Mouse (Mus musculus) liver, embryonic 14.5 days (tissue): Measurements from ENCODE around the gene Rps27rt. TPM values are rescaled to one million over a fixed set of nuclear protein-coding genes. Genes with fewer than 3 reads are reported as not detected.
A peak's percentile ranks its signal among the peaks of the same experiment; 100 is the strongest.

Source experiments
- ATAC-seq: fragments of 200-750 bp; cut with Nextera tagmentation; 2 replicates; pipeline ENCODE4 v1.8.0; 2017; ENCODE audit warnings: moderate number of reproducible peaks, mild to moderate bottlenecking, moderate library complexity; ENCODE audit not compliant: insufficient read depth
- DNase-seq, 3 experiments: peaks; one replicate each; pipeline ENCODE4 v3.0.0-alpha.2; 2012 to 2013; ENCODE audit warnings: low read depth in 3 of 3, low spot score in 3 of 3
- H3K27ac ChIP-seq: fragments of 300-500 bp; sonication (generic); 2 replicates; pipeline ENCODE4 v1.5.1; 2014; ENCODE audit warnings: moderate library complexity, mild to moderate bottlenecking, control low read depth, inconsistent platforms
- H3K27me3 ChIP-seq: fragments of 300-500 bp; sonication (generic); 2 replicates; pipeline ENCODE4 v1.6.1; 2014; ENCODE audit warnings: mild to moderate bottlenecking, low read length, moderate library complexity; ENCODE audit not compliant: control insufficient read depth, insufficient read depth
- H3K36me3 ChIP-seq: fragments of 300-500 bp; sonication (generic); replicated peaks from 2 replicates; pipeline ENCODE4 v1.6.1; 2014; ENCODE audit warnings: low read depth; ENCODE audit not compliant: control insufficient read depth, insufficient read depth
- H3K4me1 ChIP-seq, 2 experiments: fragments of 200-500 bp in 1 of 2; fragments of 300-500 bp in 1 of 2; sonication (generic) in 1 of 2; replicated peaks; 2 replicates each; pipeline ENCODE4 v1.6.1; 2012 to 2014; ENCODE audit warnings: antibody characterized with exemption in 1 of 2, inconsistent platforms in 1 of 2, low read length in 1 of 2; ENCODE audit not compliant: control insufficient read depth in 2 of 2, insufficient read depth in 2 of 2
- H3K4me2 ChIP-seq: fragments of 300-500 bp; sonication (generic); 2 replicates; pipeline ENCODE4 v1.6.1; 2014; ENCODE audit warnings: low read depth, mild to moderate bottlenecking, control low read depth, moderate library complexity
- H3K4me3 ChIP-seq, 2 experiments: fragments of 200-500 bp in 1 of 2; fragments of 300-500 bp in 1 of 2; sonication (generic) in 1 of 2; 2 replicates each; pipeline ENCODE4 v1.5.1; 2012 to 2014; ENCODE audit warnings: low read depth in 2 of 2, low read length in 2 of 2, mild to moderate bottlenecking in 2 of 2, control low read depth in 1 of 2, inconsistent platforms in 1 of 2, moderate library complexity in 1 of 2; ENCODE audit not compliant: insufficient read depth in 1 of 2
- H3K9ac ChIP-seq: fragments of 300-500 bp; sonication (generic); replicated peaks from 2 replicates; pipeline ENCODE4 v1.6.1; 2014; ENCODE audit warnings: mild to moderate bottlenecking, control low read depth, moderate library complexity
- H3K9me3 ChIP-seq: fragments of 300-500 bp; sonication (generic); 2 replicates; pipeline ENCODE4 v1.6.1; 2016; ENCODE audit warnings: low read length, mixed read lengths; ENCODE audit not compliant: control insufficient read depth
- CTCF ChIP-seq: IDR thresholded peaks from 2 replicates; pipeline ENCODE4 v1.5.1; 2016; ENCODE audit warnings: antibody characterized with exemption, low read depth, control low read depth
- EP300 ChIP-seq: IDR thresholded peaks from 2 replicates; pipeline ENCODE4 v1.6.1; 2016; ENCODE audit warnings: antibody characterized with exemption, low read depth
- WGBS: fragments of 180-500 bp; shearing (Covaris S2); extraction: QIAGEN DNeasy Blood & Tissue Kit; methylation state at CpG from one replicate; pipeline ENCODE4 v1.1.7; 2014; ENCODE audit not compliant: insufficient replicate concordance; 5-methylcytosine and 5-hydroxymethylcytosine counted together
- polyA plus RNA-seq, 2 experiments: library from polyadenylated mRNA; depleted of rRNA in 1 of 2; stranded (reverse) in 1 of 2; unstranded in 1 of 2; fragments of >200 nt; fragmentation: Nextera tagmentation in 1 of 2; extraction: Ambion mirVana in 1 of 2; gene quantifications; 2 replicates each; pipeline versions ENCODE4 v1.2.1 to v1.2.3; 2012 to 2014

The Rps27rt gene
- polyA plus RNA-seq, 2 experiments = 36.0 to 299 TPM

DNA sequence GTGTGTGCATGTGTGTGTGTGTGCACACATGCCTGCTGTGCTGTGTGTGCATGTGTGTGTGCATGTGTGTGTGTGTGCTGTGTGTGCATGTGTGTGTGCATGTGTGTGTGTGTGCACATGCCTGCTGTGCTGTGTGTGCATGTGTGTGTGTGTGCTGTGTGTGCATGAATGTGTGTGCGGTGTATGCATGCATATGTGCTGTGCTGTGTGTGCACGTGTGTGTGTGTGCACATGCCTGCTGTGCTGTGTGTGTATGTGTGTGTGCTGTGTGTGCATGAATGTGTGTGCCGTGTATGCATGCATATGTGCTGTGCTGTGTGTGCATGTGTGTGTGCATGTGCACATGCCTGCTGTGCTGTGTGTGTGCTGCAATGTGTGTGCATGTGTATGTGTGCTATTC, 5.5 kb upstream of the Rps27rt start:
- Histone ChIP-seq H3K4me3 (no peak overlapping the region), H3K9me3 (no peaks in the 10 kb centered on the region; the same call in 1 of the 2 replicates), H3K27ac (no peak overlapping the region), H3K36me3 (no peaks in the 10 kb centered on the region), H3K9ac (no peak overlapping the region), H3K4me1 (no peaks in the 10 kb centered on the region), H3K4me2 (no peak overlapping the region), H3K27me3 (no peaks in the 10 kb centered on the region)
- no peak for TF ChIP-seq EP300
- TF ChIP-seq CTCF = no peak
- ATAC-seq (no peak), DNase-seq (no peak)
- WGBS = 68% methylated on average over 3 of the region's 3 CpGs

DNA sequence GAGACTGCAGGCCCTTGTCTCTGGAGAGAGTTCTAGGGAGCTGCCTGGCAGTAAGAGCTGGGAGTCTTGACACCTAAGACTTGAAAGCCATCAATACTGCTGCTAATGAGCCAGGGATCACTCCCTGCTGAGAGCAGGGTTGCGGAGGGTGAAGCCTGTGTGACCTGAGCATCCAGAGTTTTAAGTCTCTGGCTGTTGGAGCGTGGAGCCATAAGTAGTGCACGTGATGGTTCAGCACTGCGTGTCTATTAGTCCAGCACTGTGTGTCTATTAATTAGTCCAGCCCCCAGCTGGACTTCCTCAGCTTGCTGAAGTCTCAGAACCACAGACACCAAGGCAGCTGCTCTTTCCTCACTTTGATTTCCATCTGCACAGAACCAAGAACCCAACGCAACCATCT, 3.8 kb upstream of the Rps27rt start:
- Histone ChIP-seq H3K36me3 (no peaks in the 10 kb centered on the region), H3K27ac (no peak overlapping the region), H3K9me3 (no peaks in the 10 kb centered on the region), H3K4me3 (no peak overlapping the region), H3K9ac (no peak overlapping the region), H3K27me3 (no peaks in the 10 kb centered on the region), H3K4me1 (no peaks in the 10 kb centered on the region), H3K4me2 (no peak overlapping the region)
- 78% methylated on average over 5 of the region's 5 CpGs for WGBS
- DNase-seq = no peak
- no peak for ATAC-seq
- no peak for TF ChIP-seq CTCF
- no peak for TF ChIP-seq EP300

DNA sequence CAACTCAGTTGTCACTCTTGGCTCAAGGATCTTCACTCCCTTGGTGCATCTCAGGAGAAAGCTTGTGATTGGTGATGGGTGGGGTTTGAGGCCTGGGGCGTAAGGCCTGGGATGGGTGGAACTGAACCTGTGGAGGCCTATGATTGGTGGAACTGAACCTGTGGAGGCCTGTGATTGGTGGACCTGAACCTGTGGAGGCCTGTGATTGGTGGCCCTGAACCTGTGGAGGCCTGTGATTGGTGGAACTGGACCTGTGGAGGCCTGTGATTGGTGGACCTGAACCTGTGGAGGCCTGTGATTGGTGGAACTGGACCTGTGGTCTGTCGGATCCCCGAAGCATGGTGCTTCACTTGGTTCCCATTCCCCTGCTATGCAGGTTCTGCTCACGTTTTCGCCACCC, 3.2 kb upstream of the Rps27rt start:
- Histone ChIP-seq H3K27ac (no peak overlapping the region), H3K4me3 (no peak overlapping the region), H3K4me2 (no peak overlapping the region), H3K9me3 (no peaks in the 10 kb centered on the region), H3K27me3 (no peaks in the 10 kb centered on the region), H3K9ac (no peak overlapping the region), H3K36me3 (no peaks in the 10 kb centered on the region), H3K4me1 (no peaks in the 10 kb centered on the region)
- 66% methylated on average over 5 of the region's 5 CpGs for WGBS
- no peak for DNase-seq
- TF ChIP-seq EP300 (no peak), CTCF (no peak)
- ATAC-seq = no peak

DNA sequence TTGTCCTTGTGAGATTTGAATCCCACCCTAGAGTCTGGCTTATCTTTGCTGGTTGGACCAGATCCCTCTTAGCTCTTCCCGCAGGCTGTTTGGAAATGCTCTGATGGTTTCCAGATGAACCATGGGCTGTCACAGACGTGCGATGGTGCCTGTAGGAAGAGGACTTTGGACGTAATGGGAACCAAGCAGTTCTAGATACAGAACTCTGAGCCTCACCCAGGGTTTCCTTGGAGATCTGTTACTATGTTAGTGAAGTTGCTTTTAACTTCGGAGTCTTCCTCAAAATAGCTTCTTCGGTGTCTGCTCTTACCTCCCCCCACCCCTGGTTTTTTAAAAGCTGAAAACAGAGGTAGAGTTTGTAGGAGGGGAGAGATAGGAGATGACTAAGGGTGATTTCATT, 2.6 kb downstream of the Rps27rt start:
- no peaks in the 10 kb centered on the region for H3K4me1 ChIP-seq
- H3K27me3 ChIP-seq = peaks cover 29% of the 10 kb centered on the region
- 41% methylated on average over 6 of the region's 6 CpGs for WGBS
- no peak overlapping the region for H3K4me3 ChIP-seq
- no peak overlapping the region for H3K27ac ChIP-seq
- H3K36me3 ChIP-seq = no peaks in the 10 kb centered on the region
- H3K9me3 ChIP-seq = no peaks in the 10 kb centered on the region
- H3K4me2 ChIP-seq = no peak overlapping the region
- no peak overlapping the region for H3K9ac ChIP-seq
- TF ChIP-seq CTCF (no peak), EP300 (no peak)
- ATAC-seq (no peak), DNase-seq (no peak)

DNA sequence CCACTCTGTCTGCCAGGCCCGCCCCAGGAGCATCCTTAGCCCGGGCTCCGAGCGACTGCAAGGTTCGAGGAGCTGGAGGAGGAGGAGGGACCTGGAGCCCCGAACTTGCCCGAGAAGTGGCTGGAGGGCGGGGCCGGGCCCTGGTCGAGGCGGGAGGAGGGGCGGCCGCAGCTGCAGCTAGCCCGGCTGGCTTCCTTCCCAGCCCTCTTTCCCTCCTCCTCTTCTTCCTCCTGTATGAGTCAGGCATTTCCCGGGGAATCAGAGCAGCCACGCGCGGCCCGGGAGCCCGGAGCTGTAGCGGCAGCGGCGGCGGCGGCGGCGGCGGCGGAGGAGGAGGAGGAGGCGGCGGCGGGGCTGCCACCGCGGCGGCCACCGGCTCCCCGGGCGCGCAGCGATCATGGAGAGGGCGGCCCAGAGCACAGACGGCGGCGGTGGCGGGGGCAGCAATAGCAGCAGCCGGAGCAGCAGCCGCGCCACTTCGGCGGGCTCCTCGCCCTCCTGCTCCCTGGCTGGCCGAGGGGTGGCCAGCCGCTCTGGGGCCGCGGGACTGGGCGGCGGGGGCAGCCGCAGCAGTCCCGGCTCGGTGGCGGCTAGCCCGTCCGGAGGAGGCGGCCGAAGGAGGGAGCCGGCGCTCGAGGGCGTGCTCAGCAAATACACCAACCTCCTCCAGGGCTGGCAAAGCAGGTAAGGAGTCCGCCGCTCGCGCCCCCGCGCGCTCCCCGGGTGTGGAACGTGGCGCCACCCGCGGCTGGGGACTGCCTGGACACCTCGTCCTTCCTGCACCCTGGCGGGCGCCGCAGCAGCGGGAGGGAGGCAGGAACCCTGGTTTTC, 4.0 kb downstream of the Rps27rt start, which contains the start of gene Osbpl10:
Gene Osbpl10, plus strand, starts transcription at position 289 of the 831 bp plus-strand sequence.
- Histone ChIP-seq H3K9ac (no peak within 1 kb of the TSS), H3K4me3 (peak within 1 kb of the TSS; percentile 47 to 53), H3K9me3 (no peaks in the 10 kb centered on the region), H3K27ac (no peak within 1 kb of the TSS), H3K36me3 (no peaks in the 10 kb centered on the region), H3K4me1 (no peaks in the 10 kb centered on the region), H3K27me3 (peaks cover 29% of the 10 kb centered on the region), H3K4me2 (peak within 1 kb of the TSS; percentile 62)
- WGBS = under 1% methylated on average over 68 of the region's 86 CpGs
- ATAC-seq (0 out of 2 replicates have a peak, but pooled peaks have one; percentile 21), DNase-seq (no peak)
- no peak for TF ChIP-seq EP300
